Mouse (Mus musculus) liver, postnatal 0 days (tissue): ENCODE results near the gene Stard3. TPM values are rescaled to one million over a fixed set of nuclear protein-coding genes. Genes with fewer than 3 reads are reported as not detected.

Experiments used
- ATAC-seq: fragments of 200-750 bp; cut with Nextera tagmentation; 2 replicates; pipeline ENCODE4 v1.8.0; 2017; ENCODE audit warnings: mild to moderate bottlenecking, moderate library complexity
- DNase-seq: peaks from one replicate; pipeline ENCODE4 v3.0.0-alpha.2; 2016
- H3K27ac ChIP-seq: fragments of 300-500 bp; sonication (generic); 2 replicates; pipeline ENCODE4 v1.5.1; 2014; ENCODE audit warnings: antibody characterized with exemption, moderate library complexity, mild to moderate bottlenecking, low read depth
- H3K27me3 ChIP-seq: fragments of 300-500 bp; sonication (generic); 2 replicates; pipeline ENCODE4 v1.6.1; 2014; ENCODE audit warnings: low read length, control low read depth, mixed read lengths; ENCODE audit not compliant: insufficient read depth
- H3K36me3 ChIP-seq: fragments of 300-500 bp; sonication (generic); replicated peaks from 2 replicates; pipeline ENCODE4 v1.6.1; 2014; ENCODE audit warnings: mild to moderate bottlenecking, control low read depth, low read length, moderate library complexity, mixed read lengths; ENCODE audit not compliant: insufficient read depth
- H3K4me1 ChIP-seq: fragments of 300-500 bp; sonication (generic); 2 replicates; pipeline ENCODE4 v1.6.1; 2014; ENCODE audit warnings: antibody characterized with exemption, mild to moderate bottlenecking, control low read depth; ENCODE audit not compliant: insufficient read depth
- H3K4me2 ChIP-seq: fragments of 300-500 bp; sonication (generic); 2 replicates; pipeline ENCODE4 v1.6.1; 2014; ENCODE audit warnings: low read depth, mild to moderate bottlenecking, low read length, moderate library complexity, mixed read lengths
- H3K4me3 ChIP-seq: fragments of 300-500 bp; sonication (generic); 2 replicates; pipeline ENCODE4 v1.5.1; 2014; ENCODE audit warnings: low read depth, low read length
- H3K9ac ChIP-seq: fragments of 300-500 bp; sonication (generic); replicated peaks from 2 replicates; pipeline ENCODE4 v1.6.1; 2014; ENCODE audit warnings: mild to moderate bottlenecking, moderate library complexity
- H3K9me3 ChIP-seq: fragments of 300-500 bp; sonication (generic); 2 replicates; pipeline ENCODE4 v1.6.1; 2016; ENCODE audit warnings: mild to moderate bottlenecking, control low read depth, low read length, mixed read lengths
- CTCF ChIP-seq: sonication (generic); IDR thresholded peaks from 2 replicates; pipeline ENCODE4 v1.5.1; 2016; ENCODE audit warnings: antibody characterized with exemption, low read depth
- EP300 ChIP-seq: IDR thresholded peaks from 2 replicates; pipeline ENCODE4 v1.6.1; 2016; ENCODE audit warnings: antibody characterized with exemption, low read depth, mild to moderate bottlenecking
- WGBS: fragments of 180-500 bp; shearing (Covaris S2); extraction: QIAGEN DNeasy Blood & Tissue Kit; methylation state at CpG from one replicate; pipeline ENCODE4 v1.1.7; 2014; ENCODE audit not compliant: insufficient replicate concordance; 5-methylcytosine and 5-hydroxymethylcytosine counted together
- polyA plus RNA-seq: library from polyadenylated mRNA; unstranded; fragments of >200 nt; fragmentation: Nextera tagmentation; extraction: Ambion mirVana; gene quantifications from 2 replicates; pipeline ENCODE4 v1.2.1, GENCODE M21; 2015

Stard3 gene
- polyA plus RNA-seq, 1 experiment from 2014 or later = 15.4 TPM

GRCm38 (mm10) chr11:98360866-98361521 lies 2.8 kb downstream of the Stard3 start:
- no peaks in the 10 kb centered on the region for H3K9me3 ChIP-seq
- ATAC-seq = no peak
- H3K36me3 ChIP-seq = no peaks in the 10 kb centered on the region; the same call in 1 of the 2 replicates
- TF ChIP-seq CTCF (no peak), EP300 (no peak)
- H3K4me3 ChIP-seq = no peak overlapping the region
- H3K4me2 ChIP-seq = peak overlapping the region; percentile 44
- WGBS = 59% methylated on average over 9 of the region's 9 CpGs
- DNase-seq = no peak
- H3K27me3 ChIP-seq = no peaks in the 10 kb centered on the region
- peaks cover 55% of the 10 kb centered on the region for H3K4me1 ChIP-seq
- peak overlapping the region; percentile 72 for H3K27ac ChIP-seq
- H3K9ac ChIP-seq = peak overlapping the region; percentile 46

GRCm38 (mm10) chr11:98363817-98364216 lies 5.6 kb downstream of the Stard3 start:
- no peak for DNase-seq

GRCm38 (mm10) chr11:98364410-98364809 lies 6.2 kb downstream of the Stard3 start:
- 81% methylated on average over 5 of the region's 5 CpGs for WGBS
- Histone ChIP-seq H3K27me3 (no peaks in the 10 kb centered on the region), H3K4me1 (peaks cover 31% of the 10 kb centered on the region), H3K4me3 (no peak overlapping the region), H3K4me2 (no peak overlapping the region), H3K9ac (no peak overlapping the region), H3K9me3 (no peaks in the 10 kb centered on the region), H3K27ac (no peak overlapping the region), H3K36me3 (no peaks in the 10 kb centered on the region; the same call in 1 of the 2 replicates)
- DNase-seq (no peak), ATAC-seq (no peak)
- TF ChIP-seq EP300 (no peak), CTCF (no peak)

More at GRCm38 (mm10) chr11:98363817-98364216, 5.6 kb downstream of the Stard3 start:
- Histone ChIP-seq H3K4me1 (peaks cover 37% of the 10 kb centered on the region), H3K27ac (no peak overlapping the region), H3K4me2 (no peak overlapping the region), H3K4me3 (no peak overlapping the region), H3K36me3 (no peaks in the 10 kb centered on the region; the same call in 1 of the 2 replicates), H3K9ac (no peak overlapping the region), H3K27me3 (no peaks in the 10 kb centered on the region), H3K9me3 (no peaks in the 10 kb centered on the region)
- TF ChIP-seq EP300 (no peak), CTCF (no peak)
- no peak for ATAC-seq
- WGBS = 59% methylated on average over 5 of the region's 5 CpGs

GRCm38 (mm10) chr11:98366290-98366689 lies 8.1 kb downstream of the Stard3 start:
- Histone ChIP-seq H3K4me2 (no peak overlapping the region), H3K4me3 (no peak overlapping the region), H3K9ac (no peak overlapping the region; the same call in 1 of the 2 replicates), H3K9me3 (no peaks in the 10 kb centered on the region), H3K4me1 (peaks cover 17% of the 10 kb centered on the region), H3K27me3 (no peaks in the 10 kb centered on the region), H3K27ac (no peak overlapping the region), H3K36me3 (no peaks in the 10 kb centered on the region)
- DNase-seq (peak; percentile 40), ATAC-seq (0 out of 2 replicates have a peak, but pooled peaks have one; percentile 23)
- no peak for TF ChIP-seq EP300
- WGBS = 37% methylated on average over 10 of the region's 10 CpGs

- Histone ChIP-seq H3K4me2 (no peak overlapping the region), H3K9ac (no peak overlapping the region), H3K4me3 (no peak overlapping the region), H3K27me3 (no peaks in the 10 kb centered on the region), H3K27ac (no peak overlapping the region), H3K4me1 (peaks cover 12% of the 10 kb centered on the region), H3K36me3 (no peaks in the 10 kb centered on the region), H3K9me3 (no peaks in the 10 kb centered on the region)
- TF ChIP-seq EP300 = no peak
- no peak for TF ChIP-seq CTCF
- ATAC-seq (no peak), DNase-seq (no peak)
- 71% methylated on average over 10 of the region's 10 CpGs for WGBS
Measured at GRCm38 (mm10) chr11:98367171-98367862, 9.1 kb downstream of the Stard3 start.

GRCm38 (mm10) chr11:98367863-98368186 lies 9.7 kb downstream of the Stard3 start:
- Histone ChIP-seq H3K4me1 (peaks cover 9% of the 10 kb centered on the region), H3K4me3 (no peak overlapping the region), H3K9me3 (no peaks in the 10 kb centered on the region), H3K27me3 (no peaks in the 10 kb centered on the region), H3K9ac (no peak overlapping the region), H3K36me3 (no peaks in the 10 kb centered on the region; the same call in 1 of the 2 replicates), H3K4me2 (no peak overlapping the region), H3K27ac (no peak overlapping the region)
- no peak for TF ChIP-seq EP300
- no peak for TF ChIP-seq CTCF
- WGBS = 66% methylated on average over 7 of the region's 7 CpGs
- ATAC-seq (no peak), DNase-seq (no peak)
